Mouse (Mus musculus) brain, embryonic 18.5 days (tissue): ENCODE results near the gene Gm43302.
"Not testable (repeated sequence)": the region's sequence is repeated elsewhere in the genome, so short reads cannot be mapped to it uniquely, and the experiment has no call there.

Experiments
- DNase-seq: peaks from one replicate; pipeline ENCODE4 v3.0.0-alpha.2; 2012; ENCODE audit warnings: low read depth, low spot score

Gm43302 gene

GRCm38 (mm10) chr5:105199149-105199548 lies 94.3 kb downstream of the Gm43302 start:
- not testable (repeated sequence) for DNase-seq

- DNase-seq, result not testable (repeated sequence)
Observed at GRCm38 (mm10) chr5:105197915-105198560, 95.5 kb downstream of the Gm43302 start.

GRCm38 (mm10) chr5:105196308-105196707 lies 97.2 kb downstream of the Gm43302 start:
- not testable (repeated sequence) for DNase-seq

- DNase-seq, result not testable (repeated sequence)
Observed at GRCm38 (mm10) chr5:105192536-105192935, 101.0 kb downstream of the Gm43302 start.

- DNase-seq, result no peak
Observed at GRCm38 (mm10) chr5:105181446-105181845, 112.0 kb downstream of the Gm43302 start.
